Mouse (Mus musculus): ENCODE results near the gene Iqub. TPM values are rescaled to one million over a fixed set of nuclear protein-coding genes. Genes with fewer than 3 reads are reported as not detected.
A peak's percentile ranks its signal among the peaks of the same experiment; 100 is the strongest.

Gene Iqub
- 0.04 TPM in 1 of 2 replicates, not detected in the other for polyA plus RNA-seq (2015; fragmentation: Nextera tagmentation; extraction: Ambion mirVana)

DNA sequence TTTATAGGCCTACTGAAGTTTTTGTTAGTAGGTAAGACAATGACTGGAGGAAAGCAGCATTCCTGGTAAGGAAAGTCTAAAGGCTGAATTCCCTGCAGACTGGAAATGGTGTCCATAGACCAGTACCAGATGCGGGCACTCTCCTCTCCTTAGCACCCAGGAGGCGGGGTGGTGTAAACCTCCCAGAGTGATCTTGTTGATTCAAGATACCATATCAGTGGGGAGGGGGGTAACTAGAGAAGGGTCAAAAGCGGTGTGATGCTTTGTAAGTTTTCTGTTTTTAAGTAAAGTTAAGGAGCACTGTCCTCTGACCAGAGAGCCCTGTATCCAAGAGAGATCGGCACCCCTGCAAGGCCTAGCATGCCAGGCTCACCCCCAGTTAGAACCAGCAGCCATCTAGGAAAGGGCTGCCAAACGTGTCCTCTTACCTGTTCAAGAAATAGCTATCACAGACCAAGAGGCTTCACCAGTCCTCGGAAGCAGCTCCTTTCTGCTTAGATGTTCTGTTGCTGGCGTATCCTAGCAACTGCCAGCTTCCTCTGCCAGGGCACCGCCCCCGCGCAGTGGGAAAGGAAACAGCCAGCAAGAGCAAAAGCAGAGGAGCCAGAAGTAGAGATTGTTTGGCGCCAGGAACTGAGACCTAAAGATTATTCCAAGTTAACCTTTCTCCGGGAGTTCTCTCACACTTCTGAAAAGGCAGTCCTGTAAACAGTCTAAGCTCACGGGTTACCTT, at the start of gene Iqub:
Iqub (minus strand) TSS at position 516 of the 733 bp plus-strand sequence.
- Histone ChIP-seq H3K9me3 (ENCODE audit: control insufficient read depth, low read length) (no peaks in the 10 kb centered on the region), H3K4me3 (ENCODE audit: low read length) (no peak within 1 kb of the TSS), H3K4me2 (ENCODE audit: low read depth, low read length) (no peak within 1 kb of the TSS), H3K36me3 (ENCODE audit: control insufficient read depth, insufficient read depth, low read length) (no peaks in the 10 kb centered on the region), H3K9ac (ENCODE audit: low read depth, low read length) (no peak within 1 kb of the TSS), H3K27ac (ENCODE audit: low read length) (no peak within 1 kb of the TSS), H3K4me1 (ENCODE audit: control insufficient read depth, insufficient read depth, low read length) (peaks cover 5% of the 10 kb centered on the region; the same call in 1 of the 2 replicates), H3K27me3 (replicated peaks; ENCODE audit: control insufficient read depth, insufficient read depth, low read length) (no peaks in the 10 kb centered on the region)
- peak; percentile 69 for ATAC-seq
- WGBS, result 22% methylated on average over 13 of the region's 13 CpGs

DNA sequence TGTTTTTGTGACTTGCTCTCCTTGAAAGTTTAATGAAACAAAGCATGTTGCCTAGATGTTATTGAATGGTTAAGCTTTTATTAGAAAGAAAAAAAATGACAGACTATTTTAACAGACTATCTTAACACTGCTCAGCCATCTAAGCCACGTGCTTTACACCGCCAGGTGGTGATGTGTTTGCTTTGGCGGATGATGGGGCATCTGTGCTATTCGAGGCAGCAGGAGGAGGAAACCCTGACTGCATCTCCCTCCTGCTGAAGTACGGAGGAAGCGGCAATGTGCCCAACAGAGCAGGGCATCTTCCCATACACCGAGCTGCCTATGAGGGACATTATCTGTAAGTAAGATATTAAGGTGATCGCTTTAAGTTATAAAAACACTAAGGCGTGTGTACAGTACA, 49.2 kb upstream of the Iqub start:
- no peaks in the 10 kb centered on the region for H3K36me3 ChIP-seq (ENCODE audit: control insufficient read depth, insufficient read depth, low read length)
- no peaks in the 10 kb centered on the region for H3K9me3 ChIP-seq (ENCODE audit: control insufficient read depth, low read length)
- no peaks in the 10 kb centered on the region for H3K4me1 ChIP-seq (ENCODE audit: control insufficient read depth, insufficient read depth, low read length)
- H3K27me3 ChIP-seq (replicated peaks; ENCODE audit: control insufficient read depth, insufficient read depth, low read length), result no peaks in the 10 kb centered on the region
- no peak overlapping the region for H3K4me3 ChIP-seq (ENCODE audit: low read length)
- no peak overlapping the region for H3K9ac ChIP-seq (ENCODE audit: low read depth, low read length)
- 68% methylated on average over 9 of the region's 9 CpGs for WGBS
- no peak overlapping the region for H3K4me2 ChIP-seq (ENCODE audit: low read depth, low read length)
- no peak overlapping the region for H3K27ac ChIP-seq (ENCODE audit: low read length)
- ATAC-seq, result no peak

DNA sequence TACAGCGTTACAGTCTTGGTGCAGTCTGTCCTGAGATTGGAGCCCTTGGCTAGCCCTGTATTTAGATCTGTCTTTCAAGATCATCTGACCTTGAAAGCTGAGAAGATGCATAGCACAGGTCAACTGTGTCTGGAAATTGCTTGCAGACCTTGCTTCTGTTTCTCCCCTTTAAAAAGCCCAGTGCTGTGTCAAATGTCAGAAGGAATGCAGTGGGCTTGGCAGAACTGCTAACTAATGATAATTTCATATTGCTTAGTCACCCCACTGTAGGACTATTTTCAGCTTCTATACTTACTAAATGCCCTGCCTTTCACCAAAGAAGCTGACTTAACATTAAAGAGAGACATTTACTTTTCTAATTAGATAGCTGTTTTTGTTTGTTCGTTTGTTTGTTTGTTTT, 40.6 kb upstream of the Iqub start:
- no peak for ATAC-seq
- Histone ChIP-seq H3K4me2 (ENCODE audit: low read depth, low read length) (no peak overlapping the region), H3K9me3 (ENCODE audit: control insufficient read depth, low read length) (no peaks in the 10 kb centered on the region), H3K27me3 (replicated peaks; ENCODE audit: control insufficient read depth, insufficient read depth, low read length) (no peaks in the 10 kb centered on the region), H3K27ac (ENCODE audit: low read length) (no peak overlapping the region), H3K4me1 (ENCODE audit: control insufficient read depth, insufficient read depth, low read length) (no peaks in the 10 kb centered on the region), H3K4me3 (ENCODE audit: low read length) (no peak overlapping the region), H3K9ac (ENCODE audit: low read depth, low read length) (no peak overlapping the region), H3K36me3 (ENCODE audit: control insufficient read depth, insufficient read depth, low read length) (no peaks in the 10 kb centered on the region)
- WGBS, result 79% methylated on average over 2 of the region's 2 CpGs

DNA sequence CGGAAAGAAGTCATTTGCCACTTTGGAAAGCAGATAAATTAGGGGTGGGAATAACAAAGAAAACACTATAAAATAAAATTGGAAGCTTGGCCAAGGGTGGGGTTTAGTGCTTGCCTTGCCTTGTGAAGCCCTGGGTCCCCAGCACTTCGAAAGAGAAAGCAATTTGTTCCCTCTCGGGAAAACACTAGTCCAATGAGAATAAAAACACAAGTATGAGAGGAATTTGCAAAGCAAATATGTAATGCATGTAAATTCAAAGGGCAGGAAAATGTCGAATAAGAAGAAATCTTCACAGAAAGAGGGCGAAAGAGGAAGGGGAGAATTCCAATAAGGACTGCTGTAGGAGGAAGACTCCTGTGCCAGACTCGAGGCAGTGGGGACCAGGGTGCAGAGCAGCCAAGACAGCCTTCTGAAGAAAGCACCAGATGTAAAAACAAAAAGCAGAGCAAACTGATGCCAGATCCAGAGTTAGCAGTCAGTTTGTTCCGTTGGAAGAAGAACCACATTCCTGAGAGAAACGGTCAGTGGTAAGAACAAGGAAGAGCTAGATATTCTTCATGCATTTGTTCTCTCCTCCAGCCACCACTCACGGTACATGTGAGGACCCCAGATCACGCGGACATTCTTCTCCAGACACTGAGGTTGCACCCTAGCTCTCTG, 39.7 kb upstream of the Iqub start:
- 45% methylated on average over 11 of the region's 11 CpGs for WGBS
- H3K27ac ChIP-seq (ENCODE audit: low read length), result no peak overlapping the region
- H3K9me3 ChIP-seq (ENCODE audit: control insufficient read depth, low read length), result no peaks in the 10 kb centered on the region
- no peaks in the 10 kb centered on the region for H3K36me3 ChIP-seq (ENCODE audit: control insufficient read depth, insufficient read depth, low read length)
- H3K4me3 ChIP-seq (ENCODE audit: low read length), result no peak overlapping the region
- no peaks in the 10 kb centered on the region for H3K4me1 ChIP-seq (ENCODE audit: control insufficient read depth, insufficient read depth, low read length)
- H3K9ac ChIP-seq (ENCODE audit: low read depth, low read length), result no peak overlapping the region
- no peaks in the 10 kb centered on the region for H3K27me3 ChIP-seq (replicated peaks; ENCODE audit: control insufficient read depth, insufficient read depth, low read length)
- peak overlapping the region; percentile 4; the same call in 1 of the 2 replicates for H3K4me2 ChIP-seq (ENCODE audit: low read depth, low read length)
- ATAC-seq, result no peak

DNA sequence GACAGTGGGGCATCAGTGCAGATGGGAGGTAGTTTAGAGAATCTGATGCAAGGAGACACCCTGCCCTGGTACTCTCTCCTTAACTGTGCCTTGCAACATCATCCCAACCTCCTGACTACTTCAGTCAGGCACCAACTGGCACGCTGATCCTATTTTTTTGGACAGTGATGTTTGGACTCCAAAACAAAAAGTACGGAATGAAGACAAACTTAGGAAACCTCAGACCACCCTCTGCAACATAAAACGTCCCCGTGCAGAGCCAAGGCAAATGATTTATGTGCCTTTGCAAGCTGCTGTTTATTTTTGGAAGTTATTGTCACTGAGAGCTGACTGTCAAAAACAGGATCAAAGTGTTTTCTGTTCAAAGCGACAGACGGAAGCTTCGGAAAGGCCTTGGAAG, 37.2 kb upstream of the Iqub start:
- Histone ChIP-seq H3K9me3 (ENCODE audit: control insufficient read depth, low read length) (no peaks in the 10 kb centered on the region), H3K4me3 (ENCODE audit: low read length) (no peak overlapping the region), H3K9ac (ENCODE audit: low read depth, low read length) (no peak overlapping the region), H3K27me3 (replicated peaks; ENCODE audit: control insufficient read depth, insufficient read depth, low read length) (no peaks in the 10 kb centered on the region), H3K27ac (ENCODE audit: low read length) (no peak overlapping the region), H3K4me2 (ENCODE audit: low read depth, low read length) (no peak overlapping the region), H3K4me1 (ENCODE audit: control insufficient read depth, insufficient read depth, low read length) (no peaks in the 10 kb centered on the region), H3K36me3 (ENCODE audit: control insufficient read depth, insufficient read depth, low read length) (no peaks in the 10 kb centered on the region)
- 47% methylated on average over 7 of the region's 7 CpGs for WGBS
- ATAC-seq, result no peak

DNA sequence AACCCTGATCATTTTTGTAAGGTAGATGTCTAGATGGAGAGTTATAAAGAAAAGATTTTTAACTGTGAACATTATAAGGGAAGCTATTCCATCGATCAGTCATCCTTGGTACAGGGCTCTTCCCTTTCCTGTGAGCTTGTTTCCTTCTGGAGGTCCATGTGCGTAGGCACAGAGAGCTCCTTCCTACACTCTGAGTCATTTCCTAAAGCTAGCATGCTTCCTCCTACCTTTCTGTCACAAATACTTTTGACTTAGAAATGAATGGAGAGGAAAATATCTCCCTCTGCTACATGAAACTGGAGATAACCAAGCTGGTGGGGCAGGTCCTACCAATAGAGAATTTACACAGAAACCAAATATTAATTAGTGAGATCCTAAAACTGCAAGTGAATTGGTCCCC, 34.9 kb upstream of the Iqub start:
- no peak overlapping the region for H3K27ac ChIP-seq (ENCODE audit: low read length)
- no peaks in the 10 kb centered on the region for H3K27me3 ChIP-seq (replicated peaks; ENCODE audit: control insufficient read depth, insufficient read depth, low read length)
- no peak overlapping the region for H3K9ac ChIP-seq (ENCODE audit: low read depth, low read length)
- 81% methylated on average over 2 of the region's 2 CpGs for WGBS
- H3K4me3 ChIP-seq (ENCODE audit: low read length), result no peak overlapping the region
- H3K9me3 ChIP-seq (ENCODE audit: control insufficient read depth, low read length), result no peaks in the 10 kb centered on the region
- no peak for ATAC-seq
- H3K4me1 ChIP-seq (ENCODE audit: control insufficient read depth, insufficient read depth, low read length), result no peaks in the 10 kb centered on the region
- no peak overlapping the region for H3K4me2 ChIP-seq (ENCODE audit: low read depth, low read length)
- H3K36me3 ChIP-seq (ENCODE audit: control insufficient read depth, insufficient read depth, low read length), result no peaks in the 10 kb centered on the region

DNA sequence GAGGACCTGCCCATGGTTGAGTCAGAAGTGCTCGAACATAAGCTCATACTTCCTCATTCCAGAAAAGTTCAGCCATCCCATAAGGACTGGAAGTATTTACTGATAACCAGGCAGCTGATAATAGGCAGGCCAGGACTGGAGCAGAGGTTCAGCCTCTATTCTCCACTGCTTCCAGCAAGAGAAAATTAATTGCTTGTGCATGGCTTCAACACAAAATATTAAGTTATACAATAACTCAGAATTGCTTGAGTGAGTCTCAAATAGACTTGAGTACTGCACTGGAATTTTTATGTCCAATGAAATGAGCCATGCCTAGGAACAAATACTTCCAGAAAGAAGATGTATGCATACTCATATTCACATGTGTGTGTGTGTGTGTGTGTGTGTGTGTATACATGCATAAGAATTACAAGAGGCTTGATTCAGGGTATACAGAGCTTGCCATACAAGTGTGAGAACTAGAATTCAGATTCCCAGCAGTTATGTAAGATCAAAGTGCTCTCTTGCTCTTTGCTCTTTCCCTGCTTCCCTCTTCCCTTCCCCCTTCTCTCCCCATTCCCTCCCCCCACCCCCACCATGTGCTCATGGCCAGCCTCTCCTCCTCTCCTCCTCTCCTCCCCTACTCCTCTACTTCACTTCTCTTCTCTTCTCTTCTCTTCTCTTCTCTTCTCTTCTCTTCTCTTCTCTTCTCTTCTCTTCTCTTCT, 32.0 kb upstream of the Iqub start:
- Histone ChIP-seq H3K9me3 (ENCODE audit: control insufficient read depth, low read length) (no peaks in the 10 kb centered on the region), H3K27ac (ENCODE audit: low read length) (no peak overlapping the region), H3K9ac (ENCODE audit: low read depth, low read length) (no peak overlapping the region), H3K4me3 (ENCODE audit: low read length) (no peak overlapping the region), H3K27me3 (replicated peaks; ENCODE audit: control insufficient read depth, insufficient read depth, low read length) (no peaks in the 10 kb centered on the region), H3K36me3 (ENCODE audit: control insufficient read depth, insufficient read depth, low read length) (no peaks in the 10 kb centered on the region), H3K4me1 (ENCODE audit: control insufficient read depth, insufficient read depth, low read length) (no peaks in the 10 kb centered on the region), H3K4me2 (ENCODE audit: low read depth, low read length) (no peak overlapping the region)
- 38% methylated on average over 1 of the region's 1 CpGs for whole genome bisulfite sequencing
- peak; percentile 98 for ATAC-seq

DNA sequence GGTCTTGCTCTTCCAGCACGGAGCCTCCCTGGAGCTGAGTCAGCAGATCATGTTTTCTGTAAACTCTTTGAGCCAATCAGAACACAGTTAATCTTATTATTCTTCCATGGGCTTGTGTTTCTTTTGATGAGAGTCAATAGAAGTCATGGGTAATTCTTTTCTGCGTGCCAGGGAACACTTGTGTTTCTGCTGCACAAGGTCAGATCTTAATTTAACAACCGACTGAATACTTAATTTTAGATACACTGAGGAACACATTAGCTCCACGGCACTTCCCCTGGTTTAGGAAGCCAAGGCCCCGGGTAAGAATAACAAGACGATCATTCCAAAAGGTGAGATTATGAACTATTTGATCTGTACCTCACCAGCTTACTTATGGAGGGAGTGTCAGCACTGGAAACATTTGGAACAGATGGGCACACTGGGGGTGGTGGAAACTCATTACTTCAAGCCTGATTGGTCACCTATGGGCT, 28.3 kb upstream of the Iqub start:
- H3K36me3 ChIP-seq (ENCODE audit: control insufficient read depth, insufficient read depth, low read length), result no peaks in the 10 kb centered on the region

DNA sequence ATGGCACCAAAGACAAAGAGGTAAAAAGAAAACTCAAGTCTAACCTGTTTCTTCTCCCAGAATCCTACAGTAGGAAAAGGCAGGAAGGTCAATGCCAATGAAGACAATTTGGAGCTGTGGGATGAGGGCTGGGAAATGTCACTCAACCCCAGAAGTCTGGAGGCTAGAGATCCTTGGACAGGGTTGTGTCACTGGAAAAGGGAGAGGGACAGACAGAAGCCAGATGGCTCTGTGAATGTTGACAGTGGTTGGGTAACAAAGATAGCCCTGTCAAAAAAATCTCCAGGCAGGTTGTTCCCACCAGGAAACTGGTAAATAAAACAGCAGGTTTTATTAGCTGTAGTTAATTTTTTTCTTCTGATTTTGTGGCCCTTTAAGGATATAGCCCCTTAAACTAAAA, 27.5 kb upstream of the Iqub start:
- Histone ChIP-seq H3K9me3 (ENCODE audit: control insufficient read depth, low read length) (no peaks in the 10 kb centered on the region), H3K27me3 (replicated peaks; ENCODE audit: control insufficient read depth, insufficient read depth, low read length) (no peaks in the 10 kb centered on the region)

More for the DNA sequence above, 28.3 kb upstream of the Iqub start:
- WGBS, result 70% methylated on average over 6 of the region's 6 CpGs
- no peak for ATAC-seq
- Histone ChIP-seq H3K27me3 (replicated peaks; ENCODE audit: control insufficient read depth, insufficient read depth, low read length) (no peaks in the 10 kb centered on the region), H3K9ac (ENCODE audit: low read depth, low read length) (no peak overlapping the region), H3K4me2 (ENCODE audit: low read depth, low read length) (no peak overlapping the region), H3K4me3 (ENCODE audit: low read length) (no peak overlapping the region), H3K9me3 (ENCODE audit: control insufficient read depth, low read length) (no peaks in the 10 kb centered on the region), H3K27ac (ENCODE audit: low read length) (no peak overlapping the region), H3K4me1 (ENCODE audit: control insufficient read depth, insufficient read depth, low read length) (no peaks in the 10 kb centered on the region)

More for the DNA sequence above, 27.5 kb upstream of the Iqub start:
- H3K9ac ChIP-seq (ENCODE audit: low read depth, low read length), result no peak overlapping the region
- H3K27ac ChIP-seq (ENCODE audit: low read length), result no peak overlapping the region
- ATAC-seq, result no peak
- no peak overlapping the region for H3K4me2 ChIP-seq (ENCODE audit: low read depth, low read length)
- H3K4me1 ChIP-seq (ENCODE audit: control insufficient read depth, insufficient read depth, low read length), result no peaks in the 10 kb centered on the region
- no peak overlapping the region for H3K4me3 ChIP-seq (ENCODE audit: low read length)
- H3K36me3 ChIP-seq (ENCODE audit: control insufficient read depth, insufficient read depth, low read length), result no peaks in the 10 kb centered on the region
